Mouse (Mus musculus): Measurements from ENCODE around the gene Gm42957.

DNA sequence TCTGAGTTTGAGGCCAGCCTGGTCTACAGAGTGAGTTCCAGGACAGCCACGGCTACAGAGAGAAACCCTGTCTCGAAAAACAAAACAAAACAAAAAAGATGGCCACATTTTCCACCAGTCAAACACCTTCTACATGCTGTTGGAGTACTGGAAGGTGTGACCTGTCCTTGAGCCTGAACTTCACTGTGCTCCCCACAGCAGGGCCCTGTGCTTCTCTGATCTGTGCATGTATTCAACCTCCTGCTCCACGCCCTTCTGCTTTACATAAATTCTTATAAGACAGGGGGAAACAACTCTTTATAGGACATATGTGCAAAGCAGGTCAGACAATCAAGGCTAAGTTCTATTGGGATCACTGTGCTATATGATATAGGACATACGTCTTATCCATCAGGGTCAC lies 12.1 kb upstream of the Gm42957 start:
- TF ChIP-seq CTCF (IDR thresholded peaks at IDR 0.05; ENCODE audit: low read depth) (no peak), EP300 (optimal IDR thresholded peaks at IDR 0.05) (no peak)

All from stomach, postnatal 0 days (tissue).